Mouse (Mus musculus) olfactory bulb, adult 2 months (tissue): Measurements from ENCODE around the gene Rnaseh1. TPM values are rescaled to one million over a fixed set of nuclear protein-coding genes. Genes with fewer than 3 reads are reported as not detected.

Source experiments
- H3K27ac ChIP-seq: fragments of 200-500 bp; 2 replicates; pipeline ENCODE4 v1.5.1; 2012; ENCODE audit warnings: low read depth, low read length; ENCODE audit not compliant: insufficient read depth
- H3K4me1 ChIP-seq: fragments of 200-500 bp; 2 replicates; pipeline ENCODE4 v1.6.1; 2012; ENCODE audit warnings: low read length; ENCODE audit not compliant: control insufficient read depth, insufficient read depth
- H3K4me3 ChIP-seq: fragments of 200-500 bp; 2 replicates; pipeline ENCODE4 v1.5.1; 2012; ENCODE audit warnings: mild to moderate bottlenecking, low read depth, low read length, moderate library complexity; ENCODE audit not compliant: insufficient read depth
- CTCF ChIP-seq: fragments of 200-500 bp; IDR thresholded peaks from 2 replicates; pipeline ENCODE4 v1.5.1; 2012; ENCODE audit warnings: low read depth, mild to moderate bottlenecking, low read length, moderate library complexity; ENCODE audit not compliant: insufficient read depth
- POLR2A ChIP-seq: fragments of 200-500 bp; IDR thresholded peaks from 2 replicates; pipeline ENCODE4 v1.6.1; 2012; ENCODE audit warnings: mild to moderate bottlenecking, low read depth, low read length, moderate library complexity; ENCODE audit not compliant: insufficient read depth
- WGBS: fragments of 180-500 bp; shearing (Covaris S2); methylation state at CpG from one replicate; pipeline ENCODE4 v1.1.7; 2018; 5-methylcytosine and 5-hydroxymethylcytosine counted together
- polyA plus RNA-seq: library from polyadenylated mRNA; stranded (reverse); fragments of >200 nt; gene quantifications from 2 replicates; pipeline ENCODE4 v1.2.4, GENCODE M21; 2012; ENCODE audit warnings: low replicate concordance; ENCODE audit not compliant: missing spikeins, insufficient read depth, insufficient read length

The Rnaseh1 gene
- not detected in 2 replicates for polyA plus RNA-seq

- peaks cover 3% of the 10 kb centered on the region; the same call in 1 of the 2 replicates for H3K4me1 ChIP-seq
- H3K4me3 ChIP-seq, result peak within 1 kb of the TSS; percentile 76
- peak; percentile 82 for TF ChIP-seq POLR2A
- no peak for TF ChIP-seq CTCF
- 2% methylated on average over 52 of the region's 52 CpGs for WGBS
- peak within 1 kb of the TSS; percentile 53; the same call in 1 of the 2 replicates for H3K27ac ChIP-seq
These were observed at the start of gene Rnaseh1 for GRCm38 (mm10) chr12:28649141-28650110. TSS of gene Rnaseh1 (plus strand) at chr12:28649602.

- Histone ChIP-seq H3K4me3 (no peak overlapping the region), H3K4me1 (peaks cover 4% of the 10 kb centered on the region; the same call in 1 of the 2 replicates), H3K27ac (no peak overlapping the region)
- TF ChIP-seq CTCF, result no peak
- TF ChIP-seq POLR2A, result no peak
- 42% methylated on average over 4 of the region's 4 CpGs for WGBS
These were observed 47.1 kb upstream of the Rnaseh1 start for GRCm38 (mm10) chr12:28602259-28602658.

- Histone ChIP-seq H3K27ac (no peak overlapping the region), H3K4me1 (peaks cover 13% of the 10 kb centered on the region), H3K4me3 (no peak overlapping the region)
- TF ChIP-seq CTCF (no peak), POLR2A (no peak)
- WGBS, result 78% methylated on average over 1 of the region's 1 CpGs
These were observed 45.9 kb upstream of the Rnaseh1 start for GRCm38 (mm10) chr12:28603494-28603893.

- WGBS, result 20% methylated on average over 17 of the region's 17 CpGs
- Histone ChIP-seq H3K4me1 (peaks cover 12% of the 10 kb centered on the region), H3K27ac (peak overlapping the region; percentile 81), H3K4me3 (peak overlapping the region; percentile 35)
- TF ChIP-seq CTCF (no peak), POLR2A (no peak)
These were observed 41.7 kb upstream of the Rnaseh1 start for GRCm38 (mm10) chr12:28607546-28608305.

GRCm38 (mm10) chr12:28612391-28612790 is 37.0 kb upstream of the Rnaseh1 start:
- TF ChIP-seq POLR2A, result no peak
- TF ChIP-seq CTCF, result no peak
- no peak overlapping the region for H3K4me3 ChIP-seq
- WGBS, result 20% methylated on average over 6 of the region's 6 CpGs
- H3K4me1 ChIP-seq, result peaks cover 15% of the 10 kb centered on the region
- H3K27ac ChIP-seq, result 0 out of 2 replicates have a peak overlapping the region, but pooled peaks have one; percentile 3

- H3K4me3 ChIP-seq, result no peak overlapping the region
- 65% methylated on average over 7 of the region's 7 CpGs for WGBS
- no peak for TF ChIP-seq POLR2A
- TF ChIP-seq CTCF, result no peak
- H3K27ac ChIP-seq, result no peak overlapping the region
- peaks cover 7% of the 10 kb centered on the region for H3K4me1 ChIP-seq
These were observed 35.0 kb upstream of the Rnaseh1 start for GRCm38 (mm10) chr12:28614401-28614800.

- no peak overlapping the region for H3K4me3 ChIP-seq
- peaks cover 7% of the 10 kb centered on the region for H3K4me1 ChIP-seq
- no peak overlapping the region for H3K27ac ChIP-seq
- TF ChIP-seq POLR2A, result no peak
- TF ChIP-seq CTCF, result no peak
- 88% methylated on average over 4 of the region's 4 CpGs for WGBS
These were observed 32.1 kb upstream of the Rnaseh1 start for GRCm38 (mm10) chr12:28617297-28617696.

GRCm38 (mm10) chr12:28621451-28622166 is 27.8 kb upstream of the Rnaseh1 start:
- Histone ChIP-seq H3K27ac (no peak overlapping the region), H3K4me1 (no peaks in the 10 kb centered on the region), H3K4me3 (no peak overlapping the region)
- 48% methylated on average over 7 of the region's 7 CpGs for WGBS
- TF ChIP-seq CTCF (no peak), POLR2A (no peak)
